In the genomic region with DNA sequence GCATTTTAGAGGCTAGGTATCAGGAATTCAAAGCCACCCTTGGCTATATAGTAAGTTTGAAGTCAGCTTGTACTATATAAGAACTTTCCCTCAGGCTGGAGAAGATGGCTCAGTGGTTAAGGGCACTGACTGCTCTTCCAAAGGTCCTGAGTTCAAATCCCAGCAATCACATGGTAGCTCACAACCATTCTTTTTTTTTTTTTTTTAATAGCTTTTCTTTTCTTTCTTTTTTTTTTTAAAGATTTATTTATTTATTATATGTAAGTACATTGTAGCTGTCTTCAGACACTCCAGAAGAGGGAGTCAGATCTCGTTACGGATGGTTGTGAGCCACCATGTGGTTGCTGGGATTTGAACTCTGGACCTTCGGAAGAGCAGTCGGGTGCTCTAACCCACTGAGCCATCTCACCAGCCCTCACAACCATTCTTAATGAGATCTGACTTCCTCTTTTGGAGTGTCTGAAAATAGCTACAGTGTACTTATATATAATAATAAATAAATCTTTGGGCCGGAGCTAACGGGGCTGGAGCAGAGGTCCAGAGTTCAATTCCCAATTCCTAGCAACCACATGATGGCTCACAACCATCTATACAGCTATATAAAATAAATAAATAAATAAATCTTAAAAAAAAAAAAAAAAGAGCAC, we compare ENCODE assay signal across 25 mouse cellular contexts. TPM values are rescaled to one million over a fixed set of nuclear protein-coding genes. Genes with fewer than 3 reads are reported as not detected.
"Had no signal": no experiment of that assay in that cellular context is flagged by ENCODE, and none has a peak within 500 bp of the region (broad histone marks: within the 10 kb centered on the region; RNA-seq: fewer than 3 reads in every experiment).

No protein-coding gene starts in this region.

RNA-seq across cellular contexts. Expression of a gene that starts 33.8 kb away (rescaled TPM):
- total RNA-seq: common myeloid progenitor, adult 5-6 weeks; forebrain, postnatal 0 days; gastrocnemius, adult 18-20 months; gastrocnemius, adult 2 months; gastrocnemius, adult 8-10 months; gastrocnemius, postnatal 10 days; gastrocnemius, postnatal 14 days; gastrocnemius, postnatal 25 days; gastrocnemius, postnatal 36 days; gastrocnemius, postnatal 4 days; granulocyte monocyte progenitor cell, adult 5-6 weeks; heart, adult 18-20 months; heart, adult 2 months; heart, adult 8-10 months had no signal
- polyA plus RNA-seq: cortical plate, adult 2 months; embryonic facial prominence, embryonic 11.5 days; embryonic facial prominence, embryonic 12.5 days; embryonic facial prominence, embryonic 13.5 days; embryonic facial prominence, embryonic 14.5 days; erythroblast, embryonic 14.5 days; forebrain, embryonic 11.5 days; forebrain, embryonic 12.5 days; forebrain, embryonic 13.5 days; forebrain, embryonic 14.5 days; frontal cortex, adult 2 months; heart, adult 2 months had no signal
